Mouse (Mus musculus) R1 (cell line): ENCODE results near the gene Sccpdh.
"Not testable (repeated sequence)": the region's sequence is repeated elsewhere in the genome, so short reads cannot be mapped to it uniquely, and the experiment has no call there.

Source experiments
- DNase-seq: peaks from one replicate; pipeline ENCODE4 v3.0.0-alpha.2; 2018; ENCODE audit warnings: low read depth, low spot score

The Sccpdh gene

DNA sequence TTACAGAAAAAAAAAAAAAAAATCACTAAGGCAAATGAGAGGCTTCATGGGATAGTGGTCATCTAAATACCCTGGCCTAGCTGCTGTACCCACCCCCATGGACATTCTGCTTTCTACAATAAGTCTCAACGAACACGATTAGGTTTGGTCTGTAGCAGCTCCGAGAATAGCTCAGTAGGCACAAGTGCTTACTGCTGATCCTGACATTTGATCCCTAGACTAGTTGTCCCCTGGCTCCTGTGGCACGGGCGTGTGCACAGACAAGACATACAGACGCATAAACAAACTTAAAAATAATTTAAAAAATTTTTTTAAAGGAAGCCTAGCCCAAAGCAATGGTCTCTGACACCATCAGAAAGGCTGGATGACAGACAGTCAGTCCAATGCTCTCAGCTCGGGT lies 560 bp upstream of the Sccpdh start:
- no peak for DNase-seq

DNA sequence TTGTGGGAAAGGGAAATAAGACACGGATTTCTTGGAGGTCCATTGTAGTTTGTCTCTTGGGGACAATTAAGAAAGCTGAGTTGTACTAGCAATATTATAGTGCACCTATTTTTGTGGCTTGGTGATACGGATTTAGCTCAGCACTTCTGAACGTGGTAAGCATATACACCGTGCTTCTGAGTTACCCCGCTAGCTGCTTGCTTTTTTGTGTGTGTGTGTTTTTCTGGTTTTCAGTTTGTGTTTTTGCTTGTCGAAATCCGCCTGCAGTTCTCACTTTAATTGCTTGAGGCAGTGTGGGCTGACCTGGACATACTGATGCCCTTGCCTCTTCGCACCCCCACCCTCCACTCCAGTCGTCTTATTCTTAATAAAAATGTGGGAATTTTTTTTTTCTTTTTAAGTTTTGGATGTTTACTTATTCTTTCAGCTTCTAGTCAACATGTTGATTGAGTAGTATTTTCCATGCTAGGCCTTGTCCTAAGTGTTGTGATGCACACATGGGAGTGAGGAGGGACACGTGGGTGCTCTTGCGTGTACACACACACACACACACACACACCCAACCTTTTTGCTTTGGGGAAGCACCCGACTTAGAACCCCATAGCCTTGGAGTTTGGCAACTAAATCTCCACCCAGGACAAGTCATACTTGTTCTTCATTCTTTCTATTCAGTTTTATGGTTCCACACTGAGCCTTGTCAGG lies 977 bp downstream of the Sccpdh start:
- peak; percentile 26 for DNase-seq

GRCm38 (mm10) chr1:179674355-179674754 lies 6.3 kb downstream of the Sccpdh start:
- DNase-seq: no peak

DNA sequence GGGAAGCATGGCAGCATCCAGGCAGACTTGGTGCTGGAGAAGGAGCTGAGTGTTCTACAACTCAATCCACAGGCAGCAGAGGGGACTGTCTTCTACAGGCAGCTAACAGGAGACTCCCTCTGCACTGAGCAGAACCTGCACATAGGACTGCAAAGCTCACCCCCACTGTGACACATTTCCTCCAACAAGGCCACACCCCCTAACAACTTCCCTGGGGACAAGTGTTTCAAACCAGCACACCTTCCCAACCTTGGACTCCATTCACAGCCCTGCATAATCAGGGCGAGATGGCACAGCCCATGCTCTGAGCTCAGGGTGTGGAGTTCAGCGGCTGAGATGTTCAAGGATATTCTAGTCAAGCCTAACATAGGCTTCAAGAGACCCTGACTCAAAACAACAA lies 9.0 kb downstream of the Sccpdh start:
- peak; percentile 81 for DNase-seq

- no peak for DNase-seq
Observed at GRCm38 (mm10) chr1:179679326-179679725, 11.3 kb downstream of the Sccpdh start.

DNA sequence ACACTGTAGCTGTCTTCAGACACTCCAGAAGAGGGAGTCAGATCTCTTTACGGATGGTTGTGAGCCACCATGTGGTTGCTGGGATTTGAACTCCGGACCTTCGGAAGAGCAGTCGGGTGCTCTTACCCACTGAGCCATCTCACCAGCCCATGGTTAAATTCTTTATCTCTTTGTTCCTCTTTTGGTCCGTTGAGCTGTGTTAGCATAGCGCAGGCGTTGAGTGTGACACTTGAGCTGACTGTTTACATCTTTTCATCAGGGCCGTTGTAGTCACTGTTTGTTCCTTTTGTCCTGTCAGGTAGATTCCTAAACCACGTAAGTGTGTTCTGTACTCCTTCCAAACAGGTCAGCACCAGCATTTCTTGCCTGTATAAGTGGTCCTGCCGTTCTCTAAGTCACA lies 14.7 kb downstream of the Sccpdh start:
- not testable (repeated sequence) for DNase-seq

DNA sequence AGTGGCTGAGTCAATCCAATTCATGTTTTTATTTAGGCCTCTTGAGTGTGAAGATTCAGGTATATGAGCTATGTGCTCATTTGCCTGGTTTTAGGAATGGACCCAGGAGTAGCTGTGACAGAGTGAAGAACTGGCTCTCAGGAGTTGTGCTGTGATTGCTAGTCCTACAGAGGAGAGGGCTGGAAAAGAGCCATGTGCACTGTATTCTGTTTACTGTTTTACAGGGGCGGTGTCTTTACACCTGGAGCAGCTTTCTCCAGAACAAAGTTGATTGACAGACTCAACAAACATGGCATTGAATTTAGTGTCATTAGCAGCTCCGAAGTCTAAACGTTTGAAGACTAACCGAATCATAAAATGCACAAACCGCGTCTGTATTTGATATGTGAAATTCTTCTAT lies 18.3 kb downstream of the Sccpdh start:
- DNase-seq: no peak

GRCm38 (mm10) chr1:179686781-179687180 lies 18.8 kb downstream of the Sccpdh start:
- DNase-seq: no peak

DNA sequence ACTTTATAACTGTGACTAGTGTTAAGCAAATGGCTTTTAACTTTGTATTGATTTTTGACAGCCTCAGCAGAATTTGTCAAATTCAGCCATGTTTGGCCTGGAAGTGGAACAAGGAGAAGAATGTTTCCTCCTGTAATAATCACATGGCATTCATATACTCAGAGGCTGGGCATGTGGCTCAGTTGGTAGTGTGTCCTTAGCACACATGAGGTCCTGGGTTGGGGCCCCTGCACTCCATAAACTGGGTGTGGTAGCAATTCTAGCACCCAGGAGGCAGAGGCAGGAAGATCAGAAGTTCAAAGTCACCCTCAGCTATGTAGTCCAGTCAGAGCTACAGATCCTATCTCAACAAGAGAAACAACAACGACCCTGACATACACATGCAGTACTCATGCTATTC lies 19.3 kb downstream of the Sccpdh start:
- no peak for DNase-seq

DNA sequence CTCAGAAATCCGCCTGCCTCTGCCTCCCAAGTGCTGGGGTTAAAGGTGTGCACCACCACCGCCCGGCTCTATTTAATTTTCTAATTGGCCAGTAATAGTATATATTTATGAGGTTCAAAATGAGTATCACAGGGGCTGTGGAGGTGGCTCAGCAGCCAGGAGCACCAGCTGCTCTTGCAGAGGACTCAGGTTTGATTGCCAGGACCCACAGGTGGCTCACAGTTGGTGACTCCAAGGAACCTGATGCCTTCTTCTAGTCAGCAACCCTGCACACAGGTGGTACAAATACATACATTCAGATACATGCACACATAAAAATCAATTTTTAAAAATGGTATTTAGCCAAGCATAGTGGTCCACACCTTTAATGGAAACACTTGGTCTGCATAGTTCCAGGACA lies 20.0 kb downstream of the Sccpdh start:
- DNase-seq: no peak

DNA sequence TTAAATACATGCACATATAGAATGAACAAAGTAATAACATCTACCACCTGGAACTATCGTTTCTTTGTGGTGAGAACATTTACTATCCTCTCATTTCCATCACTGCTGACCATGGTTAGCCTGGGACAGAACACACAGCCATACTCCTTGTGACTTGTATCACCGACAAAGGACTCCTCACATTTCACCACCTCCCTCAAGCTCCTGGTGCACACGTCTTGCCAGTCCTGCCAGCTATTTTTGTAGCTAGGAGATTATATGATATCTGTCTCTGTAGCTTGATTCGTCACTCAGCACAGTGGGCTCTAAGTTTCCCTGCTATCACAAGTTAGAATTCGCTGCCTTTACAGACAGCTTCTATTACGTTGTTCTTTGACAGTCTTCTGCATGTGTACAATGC lies 20.4 kb downstream of the Sccpdh start:
- no peak for DNase-seq

- DNase-seq: no peak
Observed at GRCm38 (mm10) chr1:179688914-179689313, 20.9 kb downstream of the Sccpdh start.

GRCm38 (mm10) chr1:179689479-179689878 lies 21.5 kb downstream of the Sccpdh start:
- DNase-seq: no peak

GRCm38 (mm10) chr1:179704150-179704549 lies 36.1 kb downstream of the Sccpdh start:
- no peak for DNase-seq

GRCm38 (mm10) chr1:179705154-179705553 lies 37.1 kb downstream of the Sccpdh start:
- no peak for DNase-seq

- DNase-seq: no peak
Observed at GRCm38 (mm10) chr1:179709390-179709789, 41.4 kb downstream of the Sccpdh start.

GRCm38 (mm10) chr1:179710739-179711138 lies 42.7 kb downstream of the Sccpdh start:
- no peak for DNase-seq

GRCm38 (mm10) chr1:179712658-179713057 lies 44.6 kb downstream of the Sccpdh start:
- no peak for DNase-seq

DNA sequence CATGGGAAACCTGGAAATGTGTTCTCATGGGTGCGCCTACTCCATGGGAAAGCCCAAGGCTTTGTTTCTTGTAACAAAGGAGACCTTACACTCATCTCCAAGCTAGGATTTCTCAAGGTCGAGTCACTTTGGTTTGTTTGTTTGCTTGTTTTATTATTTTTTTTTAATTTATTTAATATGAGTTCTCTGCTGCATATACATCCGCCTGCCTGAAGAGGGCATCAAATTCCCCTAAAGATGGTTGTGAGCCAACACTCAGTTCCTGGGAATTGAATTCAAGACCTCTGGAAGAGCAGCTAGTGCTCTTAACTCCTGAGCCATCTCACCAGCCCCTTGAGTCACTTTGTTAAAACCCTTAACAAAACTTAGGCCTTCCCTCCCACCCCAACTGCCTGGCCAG lies 45.4 kb downstream of the Sccpdh start:
- no peak for DNase-seq

DNA sequence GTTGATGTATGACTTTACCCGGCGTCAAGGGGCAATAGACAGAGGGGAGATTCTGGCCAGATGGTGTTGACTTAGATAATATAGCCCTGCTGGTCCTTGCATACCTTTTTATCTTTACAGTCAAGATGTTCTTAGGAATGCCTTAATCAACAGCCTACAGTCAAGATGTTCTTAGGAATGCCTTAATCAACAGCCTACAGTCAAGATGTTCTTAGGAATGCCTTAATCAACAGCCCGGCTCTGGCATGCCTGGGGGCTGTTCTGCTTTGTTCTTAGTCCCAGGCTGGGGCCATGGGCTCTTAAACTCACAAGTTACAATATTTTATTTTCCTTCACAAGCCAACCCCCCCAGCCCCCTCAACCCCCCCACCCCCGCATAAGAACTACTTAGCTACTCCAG lies 47.3 kb downstream of the Sccpdh start:
- not testable (repeated sequence) for DNase-seq

- DNase-seq: no peak
Observed at GRCm38 (mm10) chr1:179715786-179716185, 47.8 kb downstream of the Sccpdh start.

DNA sequence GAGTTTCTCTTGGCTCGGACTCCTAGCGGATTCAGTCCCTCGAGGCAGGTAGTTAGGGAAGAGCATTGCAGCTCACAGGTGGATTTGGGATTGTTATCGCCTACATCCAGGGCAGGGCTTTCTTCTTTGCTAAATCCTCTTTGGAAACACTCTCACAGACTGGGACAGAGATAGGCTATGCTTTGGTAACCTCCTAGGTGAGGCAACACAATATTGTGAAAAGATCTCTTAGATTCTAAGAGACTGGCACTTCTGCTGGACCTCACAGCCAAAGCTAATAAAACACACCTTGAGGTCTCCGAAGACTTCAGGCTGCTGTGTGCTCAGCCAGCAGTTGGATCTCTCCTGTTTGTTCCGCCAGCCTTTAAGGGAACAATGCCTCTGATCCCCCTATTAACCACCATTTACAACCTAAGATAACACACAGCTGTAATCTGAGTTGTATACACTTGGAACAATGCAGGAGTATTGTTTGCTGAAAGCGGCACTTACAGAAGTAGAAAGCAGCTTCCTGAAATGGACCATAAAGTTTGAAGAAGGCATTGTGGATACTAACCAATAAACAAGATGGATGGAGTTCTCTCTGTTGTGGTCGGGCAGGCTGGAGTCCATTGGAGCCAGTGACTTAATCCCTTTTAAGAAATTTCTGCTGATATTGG lies 54.9 kb downstream of the Sccpdh start:
- DNase-seq: peak; percentile 58

DNA sequence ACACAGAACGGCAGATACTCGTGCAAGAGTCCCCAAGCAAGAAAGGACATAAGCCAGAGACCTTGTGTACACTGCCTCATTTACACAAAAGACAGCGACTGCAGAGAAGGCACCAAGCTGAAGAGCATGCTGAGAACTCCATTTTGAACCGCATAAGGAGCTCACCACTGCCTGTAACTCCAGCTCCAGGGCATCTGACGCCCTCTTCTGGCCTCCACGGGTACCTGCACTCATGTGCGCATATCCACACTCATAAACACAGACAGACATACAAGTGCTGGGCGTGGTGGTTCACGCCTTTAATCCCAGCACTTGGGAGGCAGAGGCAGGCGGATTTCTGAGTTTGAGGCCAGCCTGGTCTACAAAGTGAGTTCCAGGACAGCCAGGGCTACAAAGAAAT lies 60.7 kb downstream of the Sccpdh start:
- peak; percentile 68 for DNase-seq
